Mouse (Mus musculus) ovary, postnatal 36 days (tissue): ENCODE results near the gene Gabra4.
"Not testable (repeated sequence)": the region's sequence is repeated elsewhere in the genome, so short reads cannot be mapped to it uniquely, and the experiment has no call there.

Experiments
- DNase-seq: peaks from one replicate; pipeline ENCODE4 v3.0.0; 2022; ENCODE audit warnings: low spot score, mixed read lengths

The Gabra4 gene

GRCm38 (mm10) chr5:71658115-71658497 is at the start of gene Gabra4:
Gabra4 (minus strand) TSS chr5:71658308.
- DNase-seq = peak; percentile 17

DNA sequence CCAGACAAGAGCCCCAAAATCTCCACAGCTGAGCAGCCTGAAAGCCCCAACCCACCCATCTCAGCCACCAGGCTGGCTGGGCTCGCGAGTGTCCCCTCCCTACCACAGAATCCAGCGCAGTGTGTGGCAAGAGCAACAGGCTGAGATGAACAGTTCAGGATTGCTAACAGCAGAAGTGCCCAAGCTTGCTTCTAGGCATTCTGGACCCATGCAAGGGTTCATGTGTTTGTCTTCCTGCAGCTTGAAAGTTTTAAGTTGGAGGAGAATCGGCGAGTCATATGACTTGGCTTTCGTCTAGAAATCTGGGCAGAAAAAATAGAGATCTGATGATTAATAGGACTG is 43.1 kb upstream of the Gabra4 start:
- no peak for DNase-seq

- DNase-seq = peak; percentile 65
Observed at GRCm38 (mm10) chr5:71700468-71701272, 42.6 kb upstream of the Gabra4 start.

GRCm38 (mm10) chr5:71699696-71700467 is 41.8 kb upstream of the Gabra4 start:
- peak; percentile 50 for DNase-seq

DNA sequence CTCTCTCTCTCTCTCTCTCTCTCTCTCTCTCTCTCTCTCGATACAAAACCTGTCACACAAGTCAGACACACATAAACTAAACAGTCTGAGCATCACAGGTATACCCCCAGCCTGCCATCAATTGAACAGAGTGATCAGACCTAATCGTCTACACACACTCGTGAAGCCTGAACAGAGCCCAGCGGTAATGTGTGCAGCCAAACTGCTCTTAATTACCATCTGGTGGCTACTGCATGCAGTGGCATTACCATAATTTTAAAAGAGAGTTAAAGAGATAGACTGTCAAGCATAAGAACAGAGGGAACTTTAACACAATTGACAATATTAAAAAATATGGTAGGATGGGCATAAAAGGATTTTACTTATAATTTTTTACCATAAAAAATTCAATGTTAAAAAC is 7.5 kb upstream of the Gabra4 start:
- no peak for DNase-seq

GRCm38 (mm10) chr5:71657482-71658114 is 510 bp downstream of the Gabra4 start, which contains the start of gene Gabrb1:
Gabrb1 (plus strand) TSS chr5:71658113.
- DNase-seq = peak; percentile 49

DNA sequence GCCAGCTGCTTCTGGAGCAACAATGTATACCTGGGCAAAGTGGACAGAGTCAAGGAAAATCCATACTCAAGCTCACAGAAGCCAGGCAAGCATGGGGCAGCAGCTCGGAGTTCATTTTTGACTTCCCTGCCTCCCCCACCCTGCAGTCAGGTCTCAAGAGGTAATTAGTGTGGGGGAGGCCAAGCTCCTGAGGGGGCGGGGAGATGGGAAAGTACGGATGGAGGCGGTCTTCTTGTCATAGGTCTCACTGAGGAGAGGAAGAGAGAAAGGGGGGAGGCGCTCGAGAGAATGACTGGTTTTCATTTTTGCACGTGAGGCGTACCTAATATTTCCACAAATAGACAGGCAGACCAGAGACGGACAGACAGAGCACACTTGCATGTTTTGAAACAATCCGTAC is 1.3 kb downstream of the Gabra4 start:
- peak; percentile 6 for DNase-seq

DNA sequence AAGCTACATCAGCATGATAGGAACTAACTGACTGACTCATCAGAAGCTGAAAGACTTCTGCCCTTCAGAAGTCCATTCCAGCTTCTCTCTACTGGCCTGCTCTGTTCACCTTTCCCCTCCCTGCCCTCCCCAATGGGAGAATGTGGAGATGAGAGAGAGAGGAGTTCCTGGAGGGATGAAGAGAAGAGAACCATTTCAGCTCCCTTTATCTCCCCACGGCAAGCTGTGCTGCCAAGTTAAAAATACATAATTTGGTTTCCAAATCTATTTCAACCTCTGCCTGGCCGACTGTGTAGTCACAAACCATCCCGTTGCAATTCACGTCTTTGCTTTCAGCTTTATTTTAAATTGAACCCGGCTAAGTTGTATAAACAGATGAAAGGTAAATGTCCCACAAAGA is 4.1 kb downstream of the Gabra4 start:
- DNase-seq = no peak

- DNase-seq = no peak
Observed at GRCm38 (mm10) chr5:71648108-71648507, 10.0 kb downstream of the Gabra4 start.

DNA sequence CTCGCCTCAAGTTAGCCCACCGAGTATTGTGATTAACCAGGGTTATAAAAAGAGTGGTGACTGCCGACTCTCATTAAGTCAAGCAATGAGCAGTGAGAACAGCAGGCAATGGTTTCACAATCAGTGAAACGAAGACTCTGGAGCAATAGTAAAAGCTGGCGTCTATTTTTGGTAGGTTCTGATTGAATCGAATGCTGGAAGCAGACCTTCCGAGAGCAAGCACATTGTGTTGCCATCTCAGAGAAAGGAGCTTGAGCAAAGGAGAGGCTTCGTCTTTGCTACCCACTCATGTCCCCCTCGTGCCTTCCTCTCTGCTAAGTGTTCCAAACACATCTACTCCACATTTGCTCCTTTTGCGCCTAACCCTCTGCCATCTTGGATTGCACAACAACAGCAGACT is 18.3 kb downstream of the Gabra4 start:
- no peak for DNase-seq

DNA sequence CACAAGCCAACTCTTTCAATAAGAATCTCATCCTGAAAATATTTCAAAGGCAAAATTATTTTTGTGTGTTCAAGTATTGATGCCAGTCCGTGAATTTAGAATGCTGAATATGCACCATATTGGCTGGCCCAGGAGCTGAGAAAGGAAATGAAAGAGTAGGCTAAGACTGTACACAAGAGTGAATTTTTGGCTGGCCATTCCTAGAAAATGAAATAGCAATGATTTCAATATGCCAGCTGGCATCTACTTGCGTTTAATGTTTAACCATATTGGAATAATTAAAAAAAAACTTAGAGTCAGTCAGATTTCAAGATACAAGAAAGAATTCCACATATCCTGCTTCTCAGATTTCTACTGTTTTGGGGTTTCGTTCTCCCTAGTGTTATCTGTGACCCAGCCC is 30.3 kb downstream of the Gabra4 start:
- DNase-seq = no peak

GRCm38 (mm10) chr5:71616734-71617133 is 41.4 kb downstream of the Gabra4 start:
- no peak for DNase-seq

GRCm38 (mm10) chr5:71614311-71614710 is 43.8 kb downstream of the Gabra4 start:
- DNase-seq = no peak

DNA sequence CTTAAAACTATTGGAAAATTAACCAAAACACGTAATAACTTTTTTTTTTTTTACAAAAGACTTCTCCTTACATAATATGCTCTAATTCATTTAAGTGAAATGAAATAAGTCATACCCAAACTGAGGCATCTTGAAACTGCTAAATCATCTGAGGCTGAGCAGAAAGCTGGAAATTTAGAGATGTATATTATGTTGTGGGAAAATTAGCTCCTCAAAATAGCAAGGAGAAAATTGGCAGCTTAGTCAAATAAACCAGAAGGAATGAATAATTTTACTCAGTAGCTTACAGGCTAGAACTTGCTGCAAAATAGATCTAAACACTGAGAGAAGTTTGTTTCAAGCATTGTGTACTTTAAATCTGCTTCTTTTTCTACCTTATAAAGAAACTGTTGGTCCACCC is 49.4 kb downstream of the Gabra4 start:
- DNase-seq = no peak

- no peak for DNase-seq
Observed at GRCm38 (mm10) chr5:71606907-71607306, 51.2 kb downstream of the Gabra4 start.

DNA sequence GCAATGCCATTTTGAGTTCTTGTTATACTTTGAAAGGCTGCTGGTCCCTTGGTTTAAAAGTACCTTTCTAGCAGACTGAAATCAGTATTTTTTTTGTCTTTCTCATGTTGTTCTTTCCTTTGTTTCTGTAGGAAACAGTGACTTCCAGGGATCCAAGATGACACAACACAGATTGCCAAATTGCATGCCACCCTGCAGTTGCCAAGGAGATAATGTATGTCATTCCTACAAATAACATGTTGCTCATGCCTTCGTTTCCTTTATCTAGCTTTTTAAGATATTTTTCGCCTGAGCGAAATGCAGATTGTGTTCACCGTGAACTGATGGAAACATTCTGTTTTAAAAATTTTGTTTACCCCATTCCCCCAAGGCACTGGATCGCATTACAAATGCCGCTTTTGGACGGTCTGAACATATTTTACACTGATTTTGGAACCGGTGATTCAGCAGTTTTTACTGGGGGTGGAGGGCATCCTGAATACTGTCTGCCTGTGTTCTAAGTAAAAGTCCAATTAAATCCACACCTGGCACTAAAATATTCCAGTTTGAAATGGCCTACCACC is 53.9 kb downstream of the Gabra4 start:
- DNase-seq = no peak

GRCm38 (mm10) chr5:71595321-71595720 is 62.8 kb downstream of the Gabra4 start:
- DNase-seq = no peak

DNA sequence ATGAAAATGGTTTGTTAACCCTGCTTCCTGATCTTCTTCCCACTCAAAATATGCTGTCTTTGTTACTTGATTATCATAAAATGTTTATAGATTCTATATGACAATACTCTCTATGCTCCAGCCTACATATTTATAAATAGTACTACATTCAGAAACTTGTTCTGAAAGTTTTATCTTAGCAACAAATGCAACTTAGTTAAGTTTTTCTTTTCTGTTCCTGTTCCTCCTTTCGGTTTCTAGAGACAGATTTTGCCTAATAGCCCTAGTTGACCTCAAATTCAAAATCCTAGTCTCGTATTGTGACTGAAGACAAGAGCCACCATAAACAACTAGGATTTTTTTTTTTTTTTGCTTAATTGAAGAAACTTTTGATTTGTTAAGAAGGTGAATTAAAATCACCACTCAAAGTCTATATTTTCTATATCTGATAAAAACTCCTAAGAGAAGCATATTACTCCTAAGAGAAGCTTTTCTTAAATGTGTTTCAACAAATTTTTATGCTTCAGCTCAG is 64.3 kb downstream of the Gabra4 start:
- no peak for DNase-seq

DNA sequence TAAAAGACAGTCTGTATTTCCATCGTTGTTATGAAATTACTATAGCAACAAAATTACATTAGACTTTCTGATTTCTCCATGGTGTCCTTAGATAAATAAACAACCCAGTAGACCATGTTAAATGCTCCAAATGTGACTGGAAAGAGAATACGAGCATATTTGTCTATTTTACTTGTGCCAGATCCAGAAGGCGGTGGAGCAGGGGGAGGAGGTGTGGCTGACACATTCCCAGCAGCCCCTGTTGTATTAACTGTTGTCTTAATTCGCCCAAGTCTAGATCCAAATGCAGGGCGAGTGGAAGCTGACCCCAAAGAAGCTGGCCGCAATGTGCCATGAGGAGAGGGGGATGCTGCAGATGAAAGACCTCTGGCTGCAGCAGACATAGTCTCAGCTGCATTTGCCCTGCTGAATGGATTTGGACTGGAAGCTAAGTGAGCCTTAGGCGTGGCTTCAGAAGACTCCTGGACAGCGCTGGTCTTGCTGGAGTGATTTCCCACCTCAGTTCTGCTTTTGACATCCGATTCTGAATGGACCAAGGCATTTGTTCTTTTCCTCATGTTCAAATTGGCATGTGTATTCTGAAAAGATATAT is 86.4 kb downstream of the Gabra4 start:
- no peak for DNase-seq

DNA sequence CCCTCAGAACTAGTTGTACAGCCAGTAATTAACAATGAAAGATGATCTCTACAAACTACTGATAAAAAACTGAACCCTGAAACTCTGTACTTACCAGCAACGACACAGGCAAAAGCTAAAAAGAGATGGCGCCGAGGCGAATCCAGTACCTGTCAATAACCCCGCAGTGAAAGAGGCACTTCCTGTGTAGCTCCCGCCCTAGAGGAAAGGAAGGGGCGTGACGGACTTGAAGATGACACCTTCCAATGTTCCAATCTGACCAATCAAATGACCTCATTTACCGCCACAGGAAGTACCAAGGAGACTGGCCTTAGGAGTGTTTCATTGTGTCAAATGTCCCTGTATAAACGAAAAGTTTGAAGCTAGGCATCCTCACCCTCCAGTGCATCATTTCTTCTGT is 110.0 kb downstream of the Gabra4 start, which contains the start of gene Cox7b2:
Gene Cox7b2, minus strand, starts transcription at position 127 of the 400 bp plus-strand sequence.
- no peak for DNase-seq

- DNase-seq = no peak
Observed at GRCm38 (mm10) chr5:71545554-71545953, 112.6 kb downstream of the Gabra4 start.

DNA sequence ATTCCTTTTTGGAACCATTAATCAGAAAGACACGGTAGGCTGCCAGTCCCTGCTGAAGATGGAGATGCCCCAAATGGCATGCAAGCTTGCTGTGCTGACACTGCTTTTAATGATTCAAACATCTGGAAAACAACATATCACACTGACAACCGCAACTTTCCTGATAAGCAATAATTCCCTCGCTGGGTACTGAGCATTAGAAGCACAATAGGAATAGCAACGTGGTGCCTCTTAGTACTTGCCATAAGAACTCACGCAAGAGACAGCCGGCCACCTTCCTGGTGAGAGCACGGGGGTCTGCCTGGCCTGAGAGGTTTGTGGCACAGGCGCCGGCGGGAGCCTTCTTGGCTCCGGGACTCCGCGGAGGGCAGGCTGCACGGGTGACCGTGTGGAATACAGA is 132.6 kb downstream of the Gabra4 start:
- DNase-seq = not testable (repeated sequence)
